23 mouse cellular contexts compared by ENCODE assay signal in genomic region chr2:173072948-173073347, GRCm38 (mm10). TPM values are rescaled to one million over a fixed set of nuclear protein-coding genes. Genes with fewer than 3 reads are reported as not detected.
DNase-seq lines count a peak whose midpoint lies in the region; ATAC-seq lines count a peak whose summit lies in the region.
"Had no signal": no experiment of that assay in that cellular context is flagged by ENCODE, and none has a peak within 500 bp of the region (broad histone marks: within the 10 kb centered on the region; RNA-seq: fewer than 3 reads in every experiment).

No protein-coding gene starts in this region.

- H3K9me3 ChIP-seq in liver, embryonic 16.5 days (replicated peaks; ENCODE audit: control insufficient read depth, low read length), result no peaks in the 10 kb centered on the region
- H3K9me3 ChIP-seq in liver, embryonic 11.5 days (ENCODE audit: control insufficient read depth, low read length), result no peaks in the 10 kb centered on the region
- H3K9me3 ChIP-seq: forebrain, embryonic 15.5 days; heart, embryonic 15.5 days had no signal

- DNase-seq in liver, embryonic 11.5 days (ENCODE audit: low spot score), result no peak
- peak; percentile 80 for DNase-seq in 416B (ENCODE audit: low read depth)
- no peak for DNase-seq in frontal cortex, adult 2 months (ENCODE audit: extremely low spot score in 1 of 2, low spot score in 1 of 2)
- DNase-seq in T-cell, adult 2 months (ENCODE audit: low spot score), result no peak
- DNase-seq in kidney, postnatal 36 days, result no peak
- DNase-seq: adrenal gland, postnatal 10 days; cerebellum, adult 11 months; cerebellum, adult 8-10 months; cerebellum, postnatal 14 days; gastrocnemius, postnatal 10 days; heart, adult 2 months; heart, postnatal 14 days had no signal

- 0 out of 2 replicates have a peak overlapping the region, but pooled peaks have one; percentile 5 for H3K4me3 ChIP-seq in liver, embryonic 16.5 days (ENCODE audit: low read depth, low read length)
- no peak overlapping the region for H3K4me3 ChIP-seq in liver, embryonic 11.5 days (ENCODE audit: low read depth, low read length)
- H3K4me3 ChIP-seq: embryonic facial prominence, embryonic 12.5 days; forebrain, embryonic 15.5 days; heart, adult 2 months; heart, embryonic 15.5 days had no signal

- ATAC-seq in liver, embryonic 16.5 days (ENCODE audit: low read depth), result peak; percentile 50; the same call in 1 of the 2 replicates
- ATAC-seq in liver, embryonic 11.5 days (replicated peaks; ENCODE audit: low FRiP score), result no peak
- peak; percentile 100 for ATAC-seq in common myeloid progenitor, adult 5-6 weeks (replicated peaks; ENCODE audit: low read depth, poor library complexity, severe bottlenecking)
- peak; percentile 99 for ATAC-seq in megakaryocyte progenitor cell, adult 5-6 weeks (replicated peaks; ENCODE audit: poor library complexity)
- ATAC-seq: forebrain, embryonic 15.5 days; hindbrain, embryonic 16.5 days; inflammation-experienced regulatory T-cells, adult 6 months had no signal

- no peaks in the 10 kb centered on the region for H3K36me3 ChIP-seq in liver, embryonic 16.5 days (ENCODE audit: control insufficient read depth, insufficient read depth)
- no peaks in the 10 kb centered on the region for H3K36me3 ChIP-seq in liver, embryonic 11.5 days (ENCODE audit: control insufficient read depth, insufficient read depth, low read length)
- H3K36me3 ChIP-seq: embryonic facial prominence, embryonic 12.5 days; forebrain, embryonic 15.5 days; heart, embryonic 15.5 days had no signal

- no peak overlapping the region for H3K4me2 ChIP-seq in liver, embryonic 16.5 days (ENCODE audit: low read depth, low read length)
- H3K4me2 ChIP-seq in liver, embryonic 11.5 days, result no peak overlapping the region
- H3K4me2 ChIP-seq: embryonic facial prominence, embryonic 12.5 days; forebrain, embryonic 15.5 days; heart, embryonic 11.5 days; heart, embryonic 15.5 days had no signal

- H3K27ac ChIP-seq in liver, embryonic 16.5 days (ENCODE audit: low read length), result no peak overlapping the region; the same call in 1 of the 2 replicates
- no peak overlapping the region for H3K27ac ChIP-seq in liver, embryonic 11.5 days (ENCODE audit: low read depth, low read length)
- H3K27ac ChIP-seq: embryonic facial prominence, embryonic 12.5 days; forebrain, embryonic 15.5 days; heart, adult 2 months; heart, embryonic 15.5 days had no signal

- 54% methylated on average over 7 of the region's 7 CpGs for WGBS in liver, embryonic 16.5 days (ENCODE audit: insufficient replicate concordance)
- 73% methylated on average over 7 of the region's 7 CpGs for WGBS in liver, embryonic 11.5 days

- no peaks in the 10 kb centered on the region for H3K4me1 ChIP-seq in liver, embryonic 16.5 days (ENCODE audit: control insufficient read depth, low read depth, low read length)
- no peaks in the 10 kb centered on the region for H3K4me1 ChIP-seq in liver, embryonic 11.5 days (replicated peaks; ENCODE audit: control insufficient read depth, insufficient read depth, low read length)
- H3K4me1 ChIP-seq: embryonic facial prominence, embryonic 12.5 days; forebrain, embryonic 15.5 days; heart, embryonic 15.5 days had no signal

- no peaks in the 10 kb centered on the region for H3K27me3 ChIP-seq in liver, embryonic 16.5 days (ENCODE audit: control insufficient read depth, insufficient read depth, low read depth, low read length)
- H3K27me3 ChIP-seq in liver, embryonic 11.5 days (replicated peaks; ENCODE audit: control insufficient read depth, insufficient read depth, low read length), result no peaks in the 10 kb centered on the region
- H3K27me3 ChIP-seq: embryonic facial prominence, embryonic 12.5 days; forebrain, embryonic 15.5 days; heart, embryonic 15.5 days had no signal

- H3K9ac ChIP-seq in liver, embryonic 16.5 days (ENCODE audit: low read depth, low read length), result no peak overlapping the region
- H3K9ac ChIP-seq in liver, embryonic 11.5 days (ENCODE audit: low read depth, low read length), result no peak overlapping the region
- H3K9ac ChIP-seq: embryonic facial prominence, embryonic 12.5 days; forebrain, embryonic 15.5 days; heart, embryonic 15.5 days had no signal

RNA-seq across cellular contexts. Expression of gene Ctcfl, which starts 46.4 kb away (rescaled TPM):
- polyA plus RNA-seq in liver, embryonic 16.5 days (2015; fragmentation: Nextera tagmentation; extraction: Ambion mirVana), result 0.05 and 0.06 TPM in 2 replicates
- polyA plus RNA-seq in liver, embryonic 11.5 days (2014; fragmentation: Nextera tagmentation; extraction: Ambion mirVana), result 0.07 TPM in 1 of 2 replicates, not detected in the other
- not detected in 2 replicates for total RNA-seq in common myeloid progenitor, adult 5-6 weeks (2017)
- total RNA-seq in megakaryocyte progenitor cell, adult 5-6 weeks (2015), result not detected in 2 replicates
- not detected in 2 replicates for total RNA-seq in megakaryocyte progenitor cell, adult 5-6 weeks (2017)
- polyA plus RNA-seq in frontal cortex, adult 2 months (2012; rRNA removed), result not detected in 2 replicates
- total RNA-seq: gastrocnemius, postnatal 10 days had no signal
- polyA plus RNA-seq: cortical plate, adult 2 months; forebrain, embryonic 11.5 days; heart, adult 2 months; inflammation-experienced regulatory T-cells, adult 6 months had no signal

RNA-seq across cellular contexts. Expression of gene Rbm38, which starts 52.6 kb away (rescaled TPM):
- 279 and 350 TPM in 2 replicates for polyA plus RNA-seq in liver, embryonic 16.5 days (2015; fragmentation: Nextera tagmentation; extraction: Ambion mirVana)
- polyA plus RNA-seq in liver, embryonic 11.5 days (2014; fragmentation: Nextera tagmentation; extraction: Ambion mirVana), result 209 and 222 TPM in 2 replicates
- 54.5 and 69.9 TPM in 2 replicates for total RNA-seq in common myeloid progenitor, adult 5-6 weeks (2017)
- 130 and 153 TPM in 2 replicates for total RNA-seq in megakaryocyte progenitor cell, adult 5-6 weeks (2015)
- 50.3 and 55.9 TPM in 2 replicates for total RNA-seq in megakaryocyte progenitor cell, adult 5-6 weeks (2017)
- 5.1 and 6.8 TPM in 2 replicates for polyA plus RNA-seq in frontal cortex, adult 2 months (2012; rRNA removed)

Comparison
In these comparisons a context has a peak if more than half of its experiments do, and no peak if none do; other contexts are left out.
1. RNA of gene Rbm38, which starts 52.6 kb away (polyA plus RNA-seq): 279 to 350 TPM in liver, embryonic 16.5 days and 209 to 222 TPM in liver, embryonic 11.5 days; 5.1 to 6.8 TPM in frontal cortex, adult 2 months; every median in the first group is over 10 times any median in the second.